Mouse (Mus musculus) right cerebral cortex, postnatal 25 days (tissue): Measurements from ENCODE around the gene Cnot6.

Source experiments
- DNase-seq: peaks from one replicate; pipeline ENCODE4 v3.0.0; 2022

The Cnot6 gene

DNA sequence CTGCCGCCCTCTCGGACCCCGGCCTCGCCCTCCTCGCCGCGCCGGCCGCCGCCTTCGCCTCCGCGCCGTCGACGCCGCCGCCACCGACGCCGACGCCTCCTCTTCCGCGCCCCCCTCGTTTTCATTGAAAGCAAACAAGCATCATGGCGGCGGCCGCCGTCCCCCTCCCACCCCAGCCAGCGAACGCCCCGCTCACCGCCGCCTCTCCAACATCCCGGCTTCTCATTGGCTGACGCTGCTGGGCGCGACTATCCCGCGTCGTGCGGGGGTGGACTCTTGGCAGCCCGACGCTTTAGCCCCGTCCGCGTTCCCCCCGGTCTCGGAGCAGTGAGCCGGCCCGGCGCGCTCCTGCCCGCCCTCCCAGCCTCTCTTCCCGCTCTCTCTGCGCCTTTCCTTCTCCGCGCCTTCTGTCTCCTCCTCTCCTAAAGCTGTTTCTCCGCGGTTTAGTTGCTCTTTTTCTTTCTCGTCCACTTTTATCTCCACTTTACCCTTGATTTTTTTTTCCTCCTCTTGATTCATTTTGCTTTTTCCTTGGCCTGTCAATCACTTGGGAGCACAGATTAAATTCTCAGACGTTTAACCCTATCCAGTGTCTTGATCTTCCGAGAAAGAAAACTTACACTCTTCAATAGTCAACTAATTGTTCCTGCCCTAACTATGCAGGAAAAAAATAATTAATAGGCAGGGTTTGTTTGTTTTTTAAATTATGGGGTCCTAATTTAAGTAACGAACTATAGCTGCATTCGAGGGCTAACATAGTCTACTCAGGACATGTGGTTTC is at the start of gene Cnot6:
Gene Cnot6, minus strand, starts transcription at position 169 of the 781 bp plus-strand sequence.
- peak; percentile 96 for DNase-seq

GRCm38 (mm10) chr11:49761130-49761529 is 48.6 kb upstream of the Cnot6 start:
- no peak for DNase-seq

DNA sequence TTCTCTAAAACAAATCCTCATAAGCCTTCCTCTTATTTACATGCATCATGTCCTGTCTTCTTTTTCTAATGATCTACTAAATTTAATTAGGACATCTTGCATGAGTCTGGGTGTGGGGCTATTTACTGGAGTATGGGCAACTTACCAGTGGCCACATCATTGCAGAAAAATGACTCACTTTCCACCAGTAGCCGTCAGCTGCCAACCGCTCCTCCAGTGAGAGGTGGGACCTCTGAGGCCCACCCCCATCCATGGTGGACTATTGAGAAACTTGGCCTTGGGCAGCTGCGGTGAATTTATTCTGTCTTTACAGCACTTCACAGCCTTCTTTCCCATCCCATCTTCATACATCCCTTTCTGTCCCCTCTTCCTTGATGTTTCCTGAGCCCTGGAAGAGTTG is 45.6 kb upstream of the Cnot6 start:
- DNase-seq: no peak

DNA sequence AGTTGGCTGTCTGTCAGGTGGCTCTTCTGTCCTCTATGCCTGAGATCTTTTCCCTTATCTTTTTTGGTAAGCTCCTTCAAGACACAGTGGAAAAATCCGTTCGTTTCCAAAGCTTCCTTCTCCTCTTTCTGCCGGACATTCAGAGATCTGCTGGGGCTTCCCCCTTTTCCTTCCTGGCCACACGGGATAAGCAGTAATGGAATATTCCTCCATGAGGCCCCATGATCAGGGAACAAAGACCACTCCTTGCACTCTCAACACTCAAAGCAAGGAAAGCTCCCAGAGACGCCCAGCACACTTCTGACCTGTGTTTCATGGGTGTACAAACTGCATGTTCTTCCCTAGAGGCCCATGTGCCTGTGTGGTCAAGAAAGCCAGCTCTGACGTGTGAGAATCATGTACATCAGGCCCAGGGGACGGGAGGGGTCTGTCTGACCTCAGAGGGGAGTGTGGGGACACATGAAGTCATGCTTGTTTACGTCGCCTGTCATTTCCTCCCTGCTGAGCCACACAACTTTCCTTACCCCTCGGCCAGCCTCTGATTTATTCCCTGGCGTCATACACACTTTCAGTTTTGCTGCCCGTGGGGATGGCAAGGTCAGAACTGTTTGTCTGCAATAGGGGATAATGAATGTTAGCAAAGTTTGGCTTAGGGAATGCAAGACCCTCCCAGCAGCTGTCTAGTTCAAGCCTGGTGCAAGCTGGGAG is 42.6 kb upstream of the Cnot6 start:
- DNase-seq: no peak

DNA sequence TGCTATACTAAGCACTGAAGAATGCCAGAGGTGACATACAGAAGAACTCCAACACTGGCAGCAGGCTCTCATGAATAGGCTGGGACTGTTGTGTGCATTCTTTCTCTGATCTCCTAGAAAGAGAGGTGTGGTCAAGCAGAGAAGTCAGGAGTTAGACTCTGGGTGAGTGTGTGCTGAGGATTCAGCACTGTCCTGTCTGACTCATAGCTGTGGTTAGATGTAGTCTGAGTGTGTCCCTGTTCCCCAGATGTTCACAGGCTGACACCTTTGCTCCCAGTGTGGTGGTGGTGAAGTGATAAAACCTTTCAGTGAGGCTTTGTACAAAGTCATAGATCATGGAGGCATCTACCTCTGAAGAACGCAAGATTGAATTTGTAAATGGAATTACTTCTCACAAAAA is 34.2 kb upstream of the Cnot6 start:
- DNase-seq: no peak

GRCm38 (mm10) chr11:49745839-49746238 is 33.3 kb upstream of the Cnot6 start:
- no peak for DNase-seq

DNA sequence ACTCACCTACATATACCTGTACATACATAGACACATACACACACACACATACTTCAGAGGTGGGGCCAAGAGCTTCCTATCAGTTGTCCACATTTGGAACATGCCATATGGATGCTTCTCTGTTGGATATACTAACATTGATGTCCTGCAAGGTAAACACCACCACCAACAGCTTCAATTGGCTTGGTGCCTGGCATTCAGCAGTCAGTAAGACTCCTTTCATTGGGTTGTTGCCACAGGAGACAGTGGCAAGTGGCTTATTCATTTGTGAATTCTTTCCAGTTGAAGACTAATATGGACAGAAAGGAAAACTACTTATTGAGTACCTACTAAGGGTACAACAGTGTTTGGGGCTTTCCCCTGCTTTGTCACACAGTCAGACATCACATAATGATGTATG is 32.5 kb upstream of the Cnot6 start:
- DNase-seq: no peak

GRCm38 (mm10) chr11:49743634-49744033 is 31.1 kb upstream of the Cnot6 start:
- DNase-seq: no peak

GRCm38 (mm10) chr11:49742248-49742647 is 29.7 kb upstream of the Cnot6 start:
- no peak for DNase-seq

GRCm38 (mm10) chr11:49739776-49740175 is 27.3 kb upstream of the Cnot6 start:
- DNase-seq: no peak

- DNase-seq: no peak
These were observed 26.3 kb upstream of the Cnot6 start for GRCm38 (mm10) chr11:49738659-49739406.

- no peak for DNase-seq
These were observed 25.1 kb upstream of the Cnot6 start for GRCm38 (mm10) chr11:49737625-49738024.

DNA sequence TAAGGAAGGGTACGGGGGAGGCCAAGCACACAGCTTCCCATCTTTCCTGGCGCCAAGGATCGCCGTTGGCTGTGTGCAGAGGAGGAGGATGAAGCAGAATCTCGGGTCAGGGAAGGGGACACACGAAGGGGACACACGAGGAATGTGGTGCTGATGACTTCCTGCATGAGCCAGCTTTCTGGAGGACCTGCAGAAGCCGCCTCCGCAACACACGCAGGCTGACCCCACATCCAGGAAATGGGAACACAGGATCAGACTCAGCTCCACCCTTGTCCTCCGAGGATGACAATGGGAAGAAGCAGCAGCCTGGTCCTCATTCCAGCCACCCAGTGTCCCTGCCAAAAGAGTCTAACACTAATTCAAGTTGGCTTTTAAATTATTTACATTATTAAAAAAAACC is 22.2 kb upstream of the Cnot6 start:
- no peak for DNase-seq

DNA sequence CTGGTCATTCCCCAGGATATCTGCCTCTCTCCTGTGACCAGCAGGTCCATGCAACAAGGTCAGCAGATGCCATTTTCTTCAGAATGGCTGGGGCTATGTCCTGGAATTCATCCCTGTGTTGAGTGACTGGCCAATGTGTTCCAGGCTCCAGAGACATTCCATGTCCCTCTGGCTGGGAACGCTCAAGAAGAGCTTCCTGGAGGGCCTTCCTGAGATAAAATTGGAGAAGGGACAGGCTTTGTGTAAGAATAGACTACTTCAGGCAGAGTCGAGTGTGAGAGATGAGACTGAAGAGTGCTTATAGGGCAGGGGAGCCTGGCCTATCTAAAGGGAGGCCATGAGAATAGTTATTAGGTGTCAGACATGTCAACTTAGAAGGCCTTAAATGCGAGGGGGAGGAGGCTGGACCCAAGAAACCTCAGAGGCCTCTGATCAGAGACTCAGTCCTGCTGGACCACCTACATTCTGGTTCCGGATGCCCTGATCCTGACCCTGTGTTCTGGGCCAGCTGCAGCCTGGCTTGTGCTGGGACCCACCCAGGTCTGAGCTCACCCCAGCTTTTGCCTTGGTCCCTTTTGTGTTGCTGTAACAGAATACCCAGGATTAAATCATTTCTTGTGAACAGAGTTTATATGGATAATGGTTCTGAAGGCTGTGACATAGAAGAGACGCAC is 17.9 kb upstream of the Cnot6 start:
- DNase-seq: no peak

- DNase-seq: peak; percentile 37
These were observed 15.4 kb upstream of the Cnot6 start for GRCm38 (mm10) chr11:49727877-49728276.

GRCm38 (mm10) chr11:49726800-49727199 is 14.3 kb upstream of the Cnot6 start:
- DNase-seq: no peak

- no peak for DNase-seq
These were observed 12.2 kb upstream of the Cnot6 start for GRCm38 (mm10) chr11:49724676-49725075.

DNA sequence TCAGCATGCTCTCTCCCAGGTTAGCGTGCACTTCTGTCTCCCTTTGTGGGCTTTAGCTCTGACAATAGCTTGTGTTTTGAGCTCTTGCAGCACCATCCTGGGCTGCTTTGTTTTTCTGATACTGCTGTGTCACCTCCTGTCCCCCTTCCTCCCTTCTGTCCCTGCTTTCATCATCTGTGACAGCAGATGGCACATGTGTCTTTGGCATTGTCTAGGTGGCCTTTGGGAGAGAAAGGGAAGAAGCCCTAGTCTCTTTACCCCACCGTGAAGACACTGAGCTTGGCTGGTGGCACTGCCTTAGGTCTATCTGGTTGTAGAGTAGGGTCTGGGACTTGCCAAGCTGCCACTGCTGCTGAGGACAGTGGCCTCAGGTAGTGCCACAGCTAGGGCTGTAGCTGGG is 10.8 kb upstream of the Cnot6 start:
- DNase-seq: no peak

GRCm38 (mm10) chr11:49722692-49723091 is 10.2 kb upstream of the Cnot6 start:
- no peak for DNase-seq

GRCm38 (mm10) chr11:49721358-49721757 is 8.8 kb upstream of the Cnot6 start:
- no peak for DNase-seq

- DNase-seq: no peak
These were observed 7.1 kb upstream of the Cnot6 start for GRCm38 (mm10) chr11:49719466-49720151.
